Mouse (Mus musculus) kidney, postnatal 25 days (tissue): ENCODE measurements around the gene C130032M10Rik.
"Not testable (repeated sequence)": the region's sequence is repeated elsewhere in the genome, so short reads cannot be mapped to it uniquely, and the experiment has no call there.

ENCODE experiments used
- DNase-seq, 2 experiments: peaks; one replicate each; pipeline ENCODE4 v3.0.0; 2021; ENCODE audit warnings: mixed read lengths in 2 of 2

Gene C130032M10Rik

DNA sequence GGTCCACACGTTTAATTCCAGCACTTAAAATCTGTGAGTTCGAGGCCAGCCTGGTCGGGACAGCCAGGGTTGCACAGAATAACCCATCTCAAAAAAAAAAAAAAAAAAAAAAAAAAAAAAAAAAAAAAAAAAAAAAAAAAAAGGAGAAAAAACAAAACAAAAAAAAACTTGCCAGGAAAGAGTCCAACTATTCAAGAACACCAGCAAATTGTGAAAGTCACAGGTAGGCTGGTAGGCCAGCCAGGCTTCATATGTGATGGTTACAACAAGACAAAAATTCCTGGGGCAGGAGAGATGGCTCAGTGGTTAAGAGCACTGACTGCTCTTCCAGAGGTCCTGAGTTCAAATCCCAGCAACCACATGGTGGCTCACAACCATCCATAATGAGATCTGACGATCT, 5.0 kb downstream of the C130032M10Rik start:
- not testable (repeated sequence) for DNase-seq

GRCm38 (mm10) chr9:114522041-114522440, 6.5 kb downstream of the C130032M10Rik start:
- DNase-seq, result no peak

- no peak for DNase-seq
Observed at GRCm38 (mm10) chr9:114522501-114522900, 7.0 kb downstream of the C130032M10Rik start.

DNA sequence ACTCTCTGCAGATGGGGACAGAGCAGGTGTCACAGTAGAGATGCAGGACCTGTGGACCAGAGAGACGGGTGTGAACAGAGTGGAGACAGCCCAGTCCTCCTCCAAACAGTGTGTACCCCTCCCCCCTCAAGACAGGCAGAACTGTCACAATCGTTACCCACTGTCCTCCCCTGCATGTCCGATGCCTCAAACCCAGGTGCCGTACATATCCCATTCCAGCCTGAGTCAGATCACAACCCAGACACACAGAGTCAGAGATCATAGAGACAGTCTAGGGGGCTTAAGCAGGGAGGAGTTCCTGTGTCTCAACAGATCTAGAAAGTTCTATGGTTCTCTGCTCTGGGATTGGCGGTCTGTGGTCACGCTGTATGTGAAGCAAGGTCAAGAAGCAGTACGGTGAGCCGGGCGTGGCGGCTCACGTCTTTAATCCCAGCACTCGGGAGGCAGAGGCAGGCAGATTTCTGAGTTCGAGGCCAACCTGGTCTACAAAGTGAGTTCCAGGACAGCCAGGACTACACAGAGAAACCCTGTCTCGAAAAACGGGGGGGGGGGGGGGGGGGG, 9.7 kb downstream of the C130032M10Rik start:
- DNase-seq, result no peak

DNA sequence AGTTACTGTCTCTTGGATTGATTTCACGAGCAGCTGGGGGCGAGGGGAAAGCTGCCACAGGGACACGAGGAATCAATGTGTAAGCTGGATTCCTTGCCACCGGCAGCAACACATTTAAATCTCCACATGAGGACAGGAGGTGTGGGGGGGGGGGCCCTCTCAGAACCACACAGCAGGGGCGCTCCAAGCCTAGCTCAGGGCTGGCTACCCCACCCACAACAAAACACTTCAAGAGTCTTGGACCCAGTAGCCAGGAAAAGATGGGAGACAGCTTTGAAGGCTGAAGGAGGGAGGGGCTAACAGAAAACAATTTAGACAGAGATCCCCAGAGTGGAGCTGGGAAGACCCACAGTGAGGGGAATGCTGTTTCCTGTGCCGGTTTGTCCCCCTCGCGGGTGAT, 10.4 kb downstream of the C130032M10Rik start:
- DNase-seq, result no peak

DNA sequence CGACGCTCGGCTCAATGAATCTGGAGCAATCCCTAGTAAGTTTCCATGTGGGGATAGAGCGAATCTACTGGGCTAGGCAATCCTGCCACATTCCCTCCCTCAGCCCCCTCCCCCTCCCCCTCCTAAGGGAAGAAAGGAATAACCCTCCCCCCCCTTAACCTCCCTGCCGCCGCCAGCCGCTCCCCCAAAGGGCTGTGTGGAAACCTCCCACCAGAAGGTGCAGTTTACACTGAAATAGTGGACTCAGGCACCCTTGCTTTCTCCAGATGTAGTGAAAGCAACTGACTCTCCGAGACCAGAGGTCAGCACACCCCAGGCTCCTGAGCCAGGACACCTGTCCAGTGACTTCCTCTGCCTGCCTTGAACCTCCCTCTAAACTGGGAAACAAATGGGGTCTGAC, 11.1 kb downstream of the C130032M10Rik start:
- DNase-seq, result no peak

GRCm38 (mm10) chr9:114527085-114527484, 11.6 kb downstream of the C130032M10Rik start:
- peak; percentile 60 to 68 for DNase-seq

DNA sequence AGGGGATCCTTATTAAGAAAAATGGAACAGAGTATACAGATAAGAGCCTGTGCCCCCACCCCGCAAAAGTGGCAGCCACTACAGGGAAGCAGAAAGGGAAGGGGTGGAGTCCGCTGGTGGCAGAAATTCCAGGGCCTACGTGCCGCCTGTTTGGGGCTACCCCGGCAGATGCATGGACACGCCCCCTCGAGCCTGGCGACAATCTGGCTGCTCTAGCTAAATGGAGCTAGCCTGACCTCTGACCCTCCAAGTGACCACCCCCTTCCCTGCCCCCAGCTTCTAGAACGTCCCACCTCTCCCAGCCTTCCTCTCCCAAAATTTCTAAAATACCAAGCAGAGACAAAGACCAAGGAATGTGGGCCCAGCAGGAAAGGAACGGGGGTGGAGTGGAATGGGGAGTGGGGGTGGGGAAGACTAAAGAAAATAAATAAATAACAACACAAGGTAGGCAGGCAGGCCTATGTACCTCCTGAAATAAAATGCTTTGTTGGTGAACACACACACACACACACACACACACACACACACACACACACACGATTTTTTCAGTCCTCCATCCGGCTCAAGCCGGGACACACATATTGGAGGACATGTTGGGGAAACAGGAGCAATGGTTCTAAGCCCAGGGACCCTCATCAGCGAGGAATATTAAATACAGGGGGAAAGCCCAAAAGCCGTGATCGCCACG, 12.6 kb downstream of the C130032M10Rik start:
- peak; percentile 37 to 65 for DNase-seq

- peak in 1 of 2 experiments; percentile 40 for DNase-seq
Observed at GRCm38 (mm10) chr9:114528680-114529048, 13.2 kb downstream of the C130032M10Rik start.

- DNase-seq, result peak; percentile 41 to 67
Observed at GRCm38 (mm10) chr9:114531276-114531675, 15.8 kb downstream of the C130032M10Rik start.

GRCm38 (mm10) chr9:114533848-114534247, 18.4 kb downstream of the C130032M10Rik start:
- DNase-seq, result no peak

DNA sequence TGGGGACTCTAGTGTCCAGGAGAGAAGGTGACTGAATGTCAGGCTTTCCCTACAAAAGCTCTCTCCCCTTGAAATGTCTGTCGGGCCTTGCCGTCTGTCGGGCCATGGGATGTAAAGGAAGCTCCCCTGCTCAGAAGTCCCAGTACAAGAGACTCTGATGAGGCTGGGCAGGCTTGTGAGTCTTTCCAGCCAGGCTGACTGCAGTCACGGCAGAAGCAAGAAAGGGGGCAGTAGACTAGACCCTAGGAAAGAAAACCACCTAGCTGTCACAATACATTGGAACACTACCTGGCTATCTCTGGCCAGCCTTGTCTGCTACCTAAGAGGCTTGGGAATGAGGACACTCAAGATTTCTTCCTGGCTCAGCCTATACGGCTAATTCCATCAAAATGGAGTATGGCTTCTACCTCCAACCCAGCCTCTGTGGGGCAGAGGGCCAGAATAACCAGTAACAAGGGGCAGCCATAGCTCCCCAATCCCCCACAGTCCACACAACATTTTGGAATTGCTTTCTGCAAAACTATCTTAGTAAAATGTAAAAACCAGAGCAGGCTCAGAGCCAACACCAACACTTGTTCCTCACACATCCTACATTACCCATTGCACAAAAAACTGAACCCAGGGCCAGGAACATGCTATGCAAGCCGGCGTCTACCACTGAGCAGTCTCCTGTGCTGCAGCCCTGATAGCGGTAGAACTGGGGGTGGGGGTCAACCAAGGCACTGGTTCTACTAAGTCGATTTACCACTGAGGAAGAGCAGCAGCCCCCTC, 19.4 kb downstream of the C130032M10Rik start:
- DNase-seq, result no peak

DNA sequence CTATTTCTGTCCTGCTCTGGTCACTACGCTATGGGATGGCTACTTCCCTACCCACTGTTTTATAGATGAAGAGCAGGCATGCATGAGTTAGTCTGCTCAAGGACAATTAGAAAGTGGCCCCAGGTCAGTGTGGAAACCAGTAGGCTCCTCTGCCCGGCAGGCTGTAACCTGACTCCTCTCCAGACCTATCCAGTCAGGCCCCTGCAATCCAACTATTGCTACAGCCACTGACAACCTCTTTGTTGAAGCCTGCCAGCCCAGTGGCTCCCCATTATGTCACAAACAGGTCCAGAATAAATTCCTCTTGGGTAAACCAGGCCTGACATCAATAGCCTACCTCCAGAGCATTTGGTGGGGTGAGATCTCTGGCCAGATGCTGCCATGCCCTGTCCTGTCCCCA, 21.1 kb downstream of the C130032M10Rik start:
- no peak for DNase-seq

- no peak for DNase-seq
Observed at GRCm38 (mm10) chr9:114538996-114539563, 23.6 kb downstream of the C130032M10Rik start.

DNA sequence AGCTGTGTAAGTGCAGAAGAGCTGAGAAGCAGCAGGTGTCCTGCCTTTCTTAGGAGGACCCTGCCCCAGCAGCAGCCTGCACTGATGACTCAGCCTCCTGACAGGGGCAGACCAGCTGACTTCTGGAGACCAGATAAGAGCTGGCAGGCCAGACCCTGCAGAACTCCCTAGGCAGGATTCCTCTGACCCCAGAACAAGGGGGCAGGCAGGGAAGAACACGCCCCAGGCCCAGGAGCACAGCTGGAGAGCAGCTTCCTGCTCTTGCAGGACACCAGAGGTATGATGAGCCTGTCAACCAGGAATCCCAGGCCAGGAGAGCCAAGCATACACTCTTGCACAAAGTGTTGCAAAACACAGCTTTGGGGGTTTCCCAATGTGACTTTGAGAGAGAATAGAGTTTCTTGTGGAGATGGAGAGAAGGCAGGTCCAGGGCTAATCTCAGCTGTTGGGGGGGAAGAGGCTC, 25.8 kb downstream of the C130032M10Rik start:
- DNase-seq, result no peak

DNA sequence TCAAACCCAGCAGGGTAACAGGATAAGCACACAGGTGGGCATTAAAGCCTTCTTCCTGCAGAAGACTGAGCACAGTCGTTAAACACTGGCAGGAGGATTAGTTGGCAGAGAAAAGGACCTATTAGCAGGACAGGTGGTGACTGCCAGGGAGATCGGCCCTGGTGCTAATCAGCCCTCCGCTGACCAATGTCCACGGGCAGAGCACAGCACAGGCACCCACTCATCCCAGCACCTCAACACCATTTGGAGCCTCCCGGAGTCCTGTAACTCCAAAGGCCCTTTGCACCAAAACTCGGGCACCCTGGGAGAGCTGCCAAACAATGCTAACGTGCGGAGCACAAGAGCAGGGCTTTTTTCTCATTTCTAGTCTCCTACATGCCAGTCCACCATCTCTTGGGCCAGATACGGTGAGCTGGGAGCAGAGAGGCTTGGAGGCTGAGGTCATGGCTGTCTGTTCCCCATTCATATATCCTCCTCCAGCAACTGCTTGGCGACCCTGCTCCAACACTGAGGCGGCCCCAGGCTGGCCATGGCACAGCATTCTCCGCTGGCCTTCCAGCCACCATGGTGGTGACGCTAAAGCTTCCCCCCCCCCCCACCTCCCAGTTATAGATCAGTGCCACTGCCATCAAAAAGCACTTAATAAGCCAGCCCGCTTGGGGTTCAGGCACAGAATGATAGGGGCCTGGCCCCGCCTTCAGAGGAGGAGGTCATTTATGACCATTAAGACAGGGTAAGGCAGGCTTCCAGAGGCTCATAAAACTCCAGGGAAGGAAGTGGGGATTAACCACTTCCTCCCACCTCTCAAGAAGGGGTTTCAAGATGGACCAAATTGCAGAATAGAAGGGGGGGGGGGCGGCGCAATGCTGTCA, 28.6 kb downstream of the C130032M10Rik start:
- peak; percentile 57 to 66 for DNase-seq

- peak; percentile 68 to 73 for DNase-seq
Observed at GRCm38 (mm10) chr9:114544754-114545393, 29.4 kb downstream of the C130032M10Rik start.

- no peak for DNase-seq
Observed at GRCm38 (mm10) chr9:114546765-114547164, 31.3 kb downstream of the C130032M10Rik start.

GRCm38 (mm10) chr9:114547643-114548077, 32.2 kb downstream of the C130032M10Rik start:
- DNase-seq, result peak; percentile 50 to 69

GRCm38 (mm10) chr9:114548496-114548895, 33.0 kb downstream of the C130032M10Rik start:
- DNase-seq, result peak; percentile 37 to 53

DNA sequence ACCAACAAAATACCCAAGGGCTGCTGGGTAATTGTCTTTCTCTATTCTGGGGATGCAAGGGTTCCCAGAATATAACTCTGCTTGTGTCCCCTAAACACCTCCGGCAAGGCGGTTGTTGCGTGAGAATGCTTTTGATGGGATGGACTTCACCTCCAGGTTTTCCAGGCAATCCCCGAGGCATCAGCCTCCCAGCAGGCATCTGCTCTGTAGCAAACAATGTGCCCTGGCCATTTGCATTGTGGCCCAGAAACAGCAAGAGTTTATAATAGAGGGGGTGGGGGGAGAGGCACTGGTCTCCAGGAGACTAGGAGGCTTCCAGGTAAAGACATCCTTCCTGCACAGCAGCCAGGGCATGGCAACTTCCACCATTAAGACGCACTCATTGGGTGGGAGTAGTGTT, 33.6 kb downstream of the C130032M10Rik start:
- DNase-seq, result no peak

DNA sequence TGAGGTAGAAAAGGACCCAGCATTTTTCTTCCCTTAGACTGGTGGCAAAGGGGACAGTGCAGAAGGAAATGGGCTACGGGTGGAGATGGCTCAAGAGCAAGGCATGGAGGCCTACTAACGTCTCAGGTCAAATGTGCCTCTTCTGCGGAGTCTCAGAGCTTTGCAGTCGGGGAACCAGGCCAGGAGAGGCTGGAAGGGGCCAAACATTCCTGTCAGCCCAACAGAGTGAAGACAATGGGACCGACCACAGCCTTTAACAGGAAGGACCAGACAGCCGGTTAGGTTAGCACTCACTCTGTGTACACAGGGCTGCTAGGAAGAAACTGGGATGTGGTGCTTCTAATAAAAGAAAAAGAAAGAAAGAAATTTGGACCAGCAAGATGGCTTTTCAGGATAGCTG, 34.5 kb downstream of the C130032M10Rik start:
- no peak for DNase-seq
